Comparison of ENCODE assay signal across 7 mouse cellular contexts in genomic region chr2:110191965-110192701, GRCm38 (mm10).
DNase-seq lines count a peak whose midpoint lies in the region; ATAC-seq lines count a peak whose summit lies in the region.

No protein-coding gene starts in this region.

- 0 out of 2 replicates have a peak, but pooled peaks cover 6% of the 10 kb centered on the region for H3K4me1 ChIP-seq in forebrain, embryonic 14.5 days (ENCODE audit: control insufficient read depth, insufficient read depth, low read length)
- peaks cover 15% of the 10 kb centered on the region for H3K4me1 ChIP-seq in midbrain, embryonic 15.5 days

- no peaks in the 10 kb centered on the region for H3K27me3 ChIP-seq in forebrain, embryonic 14.5 days (replicated peaks; ENCODE audit: control insufficient read depth, insufficient read depth, low read length)
- no peaks in the 10 kb centered on the region for H3K27me3 ChIP-seq in midbrain, embryonic 15.5 days (replicated peaks)

- no peaks in the 10 kb centered on the region for H3K9me3 ChIP-seq in forebrain, embryonic 14.5 days (replicated peaks; ENCODE audit: control insufficient read depth, low read length)
- H3K9me3 ChIP-seq in midbrain, embryonic 15.5 days, result no peaks in the 10 kb centered on the region

- 19% methylated on average over 15 of the region's 15 CpGs for WGBS in forebrain, embryonic 14.5 days
- WGBS in midbrain, embryonic 15.5 days, result 14% methylated on average over 15 of the region's 15 CpGs

- peak; percentile 63; the same call in 1 of the 2 replicates for ATAC-seq in forebrain, embryonic 14.5 days
- ATAC-seq in midbrain, embryonic 15.5 days (replicated peaks), result peak; percentile 72

- no peak overlapping the region for H3K27ac ChIP-seq in forebrain, embryonic 14.5 days (ENCODE audit: low read depth, low read length)
- no peak overlapping the region for H3K27ac ChIP-seq in midbrain, embryonic 15.5 days

- H3K4me2 ChIP-seq in forebrain, embryonic 14.5 days (ENCODE audit: low read length), result peak overlapping the region; percentile 29
- peak overlapping the region; percentile 34 for H3K4me2 ChIP-seq in midbrain, embryonic 15.5 days

- H3K4me3 ChIP-seq in forebrain, embryonic 14.5 days (ENCODE audit: low read depth, low read length), result no peak overlapping the region
- H3K4me3 ChIP-seq in midbrain, embryonic 15.5 days, result no peak overlapping the region

- H3K9ac ChIP-seq in forebrain, embryonic 14.5 days (ENCODE audit: low read length), result no peak overlapping the region
- no peak overlapping the region for H3K9ac ChIP-seq in midbrain, embryonic 15.5 days

- peak; percentile 86 to 90 for DNase-seq in adrenal gland, postnatal 36 days
- peak; percentile 58 for DNase-seq in forebrain, embryonic 14.5 days (ENCODE audit: low spot score)
- peak; percentile 88 for DNase-seq in heart, postnatal 4 days
- DNase-seq in layer of hippocampus, adult 9-11 months, result peak; percentile 17
- DNase-seq in urinary bladder, postnatal 14 days (ENCODE audit: low spot score), result peak; percentile 97
- no peak for DNase-seq in right cerebral cortex, postnatal 10 days (ENCODE audit: low spot score in 2 of 2)

- H3K36me3 ChIP-seq in forebrain, embryonic 14.5 days (ENCODE audit: control insufficient read depth, insufficient read depth, low read length), result no peaks in the 10 kb centered on the region
- H3K36me3 ChIP-seq in midbrain, embryonic 15.5 days (replicated peaks), result no peaks in the 10 kb centered on the region

Comparison
In these comparisons a context has a peak if more than half of its experiments do, and no peak if none do; other contexts are left out.
1. DNase-seq: peak in adrenal gland, postnatal 36 days (2 of 2), forebrain, embryonic 14.5 days (single experiment), heart, postnatal 4 days (single experiment), layer of hippocampus, adult 9-11 months (single experiment) and urinary bladder, postnatal 14 days (single experiment); none in right cerebral cortex, postnatal 10 days (0 of 2).